Mouse (Mus musculus) neural tube, embryonic 12.5 days (tissue): ENCODE data around the gene Oasl1. TPM values are rescaled to one million over a fixed set of nuclear protein-coding genes. Genes with fewer than 3 reads are reported as not detected.
"Not testable (repeated sequence)": the region's sequence is repeated elsewhere in the genome, so short reads cannot be mapped to it uniquely, and the experiment has no call there.

Source experiments
- ATAC-seq: fragments of 200-750 bp; cut with Nextera tagmentation; 2 replicates; pipeline ENCODE4 v1.8.0; 2017; ENCODE audit warnings: low read depth, mild to moderate bottlenecking, moderate TSS enrichment, moderate library complexity; ENCODE audit not compliant: low FRiP score
- H3K27ac ChIP-seq: fragments of 300-500 bp; sonication (generic); 2 replicates; pipeline ENCODE4 v1.5.1; 2016
- H3K27me3 ChIP-seq: fragments of 300-500 bp; sonication (generic); replicated peaks from 2 replicates; pipeline ENCODE4 v1.6.1; 2016; ENCODE audit warnings: mild to moderate bottlenecking
- H3K36me3 ChIP-seq: fragments of 300-500 bp; sonication (generic); 2 replicates; pipeline ENCODE4 v1.6.1; 2016; ENCODE audit warnings: mild to moderate bottlenecking
- H3K4me1 ChIP-seq: fragments of 300-500 bp; sonication (generic); 2 replicates; pipeline ENCODE4 v1.6.1; 2016
- H3K4me2 ChIP-seq: fragments of 300-500 bp; sonication (generic); replicated peaks from 2 replicates; pipeline ENCODE4 v1.6.1; 2016; ENCODE audit warnings: mild to moderate bottlenecking
- H3K4me3 ChIP-seq: fragments of 300-500 bp; sonication (generic); 2 replicates; pipeline ENCODE4 v1.5.1; 2016
- H3K9ac ChIP-seq: fragments of 300-500 bp; sonication (generic); 2 replicates; pipeline ENCODE4 v1.6.1; 2016; ENCODE audit warnings: mild to moderate bottlenecking
- H3K9me3 ChIP-seq: fragments of 300-500 bp; sonication (generic); 2 replicates; pipeline ENCODE4 v1.6.1; 2016; ENCODE audit warnings: mild to moderate bottlenecking
- WGBS: fragments of 180-500 bp; shearing (Covaris S2); methylation state at CpG from one replicate; pipeline ENCODE4 v1.1.7; 2016; 5-methylcytosine and 5-hydroxymethylcytosine counted together
- polyA plus RNA-seq: library from polyadenylated mRNA; unstranded; fragments of >200 nt; fragmentation: Nextera tagmentation; extraction: Ambion mirVana; gene quantifications from 2 replicates; pipeline ENCODE4 v1.2.1, GENCODE M21; 2016

The Oasl1 gene
- polyA plus RNA-seq, 1 experiment from 2014 or later: 0.61 TPM

GRCm38 (mm10) chr5:114902413-114902812, 20.6 kb upstream of the Oasl1 start:
- Histone ChIP-seq H3K4me3 (no peak overlapping the region), H3K9me3 (no peaks in the 10 kb centered on the region), H3K27ac (no peak overlapping the region), H3K4me1 (no peaks in the 10 kb centered on the region), H3K9ac (no peak overlapping the region), H3K36me3 (no peaks in the 10 kb centered on the region), H3K27me3 (no peaks in the 10 kb centered on the region), H3K4me2 (no peak overlapping the region)
- WGBS: 43% methylated on average over 1 of the region's 1 CpGs
- no peak for ATAC-seq

GRCm38 (mm10) chr5:114908598-114909305, 14.3 kb upstream of the Oasl1 start:
- no peak for ATAC-seq
- no peaks in the 10 kb centered on the region for H3K36me3 ChIP-seq
- no peaks in the 10 kb centered on the region for H3K27me3 ChIP-seq
- H3K4me2 ChIP-seq: no peak overlapping the region
- no peak overlapping the region for H3K4me3 ChIP-seq
- no peaks in the 10 kb centered on the region for H3K9me3 ChIP-seq
- H3K4me1 ChIP-seq: no peaks in the 10 kb centered on the region
- no peak overlapping the region for H3K27ac ChIP-seq
- 47% methylated on average over 13 of the region's 13 CpGs for WGBS
- no peak overlapping the region for H3K9ac ChIP-seq

DNA sequence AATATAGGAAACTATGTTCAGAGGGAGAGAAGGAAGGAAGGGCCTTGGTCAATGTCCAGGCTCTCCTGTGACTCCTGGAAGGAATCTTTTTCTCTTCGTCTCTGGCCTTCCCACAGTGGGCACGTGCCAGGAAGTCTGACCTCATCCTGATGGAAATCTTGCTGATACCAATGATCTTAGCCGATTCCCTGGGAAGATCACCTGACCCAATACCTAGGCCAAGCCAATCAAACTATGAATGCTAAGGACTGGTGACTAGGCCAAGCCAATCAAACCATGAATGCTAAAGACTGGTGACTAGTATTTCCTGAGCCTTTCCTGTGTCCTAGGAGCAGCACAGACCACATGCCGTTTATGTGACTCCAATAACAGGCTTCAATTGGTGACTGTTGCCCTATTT, 9.4 kb upstream of the Oasl1 start:
- WGBS: 75% methylated on average over 4 of the region's 4 CpGs
- no peak for ATAC-seq
- no peak overlapping the region for H3K4me3 ChIP-seq
- no peaks in the 10 kb centered on the region for H3K27me3 ChIP-seq
- no peak overlapping the region for H3K9ac ChIP-seq
- H3K4me1 ChIP-seq: no peaks in the 10 kb centered on the region
- H3K9me3 ChIP-seq: no peaks in the 10 kb centered on the region
- no peaks in the 10 kb centered on the region for H3K36me3 ChIP-seq
- no peak overlapping the region for H3K27ac ChIP-seq
- H3K4me2 ChIP-seq: no peak overlapping the region

DNA sequence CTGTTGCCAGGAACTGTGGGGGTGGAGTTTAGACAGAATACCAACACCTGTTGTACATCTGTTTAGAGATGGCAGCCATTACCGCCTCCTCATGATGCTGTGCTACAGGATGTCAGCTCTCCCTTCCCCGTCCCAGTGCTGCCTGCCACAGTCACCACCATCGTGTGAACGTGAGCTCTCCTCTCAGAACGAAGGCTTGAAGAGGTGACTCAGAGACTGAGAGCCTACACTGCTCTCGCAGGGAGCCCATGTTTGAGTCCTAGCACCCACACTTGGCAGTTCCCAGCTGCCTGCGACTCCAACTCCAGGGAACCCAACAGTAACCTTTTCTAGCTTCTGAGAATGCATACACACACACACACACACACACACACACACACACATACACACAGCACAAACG, 8.2 kb upstream of the Oasl1 start:
- Histone ChIP-seq H3K4me3 (no peak overlapping the region), H3K36me3 (no peaks in the 10 kb centered on the region), H3K4me2 (no peak overlapping the region), H3K27me3 (no peaks in the 10 kb centered on the region), H3K4me1 (no peaks in the 10 kb centered on the region), H3K9me3 (no peaks in the 10 kb centered on the region), H3K9ac (no peak overlapping the region), H3K27ac (no peak overlapping the region)
- 80% methylated on average over 8 of the region's 8 CpGs for WGBS
- ATAC-seq: no peak

- WGBS: 87% methylated on average over 5 of the region's 5 CpGs
- Histone ChIP-seq H3K9ac (no peak overlapping the region), H3K4me2 (no peak overlapping the region), H3K27ac (no peak overlapping the region), H3K27me3 (no peaks in the 10 kb centered on the region), H3K9me3 (no peaks in the 10 kb centered on the region), H3K36me3 (no peaks in the 10 kb centered on the region), H3K4me1 (no peaks in the 10 kb centered on the region), H3K4me3 (no peak overlapping the region)
- ATAC-seq: no peak
Observed at GRCm38 (mm10) chr5:114915854-114916253, 7.2 kb upstream of the Oasl1 start.

DNA sequence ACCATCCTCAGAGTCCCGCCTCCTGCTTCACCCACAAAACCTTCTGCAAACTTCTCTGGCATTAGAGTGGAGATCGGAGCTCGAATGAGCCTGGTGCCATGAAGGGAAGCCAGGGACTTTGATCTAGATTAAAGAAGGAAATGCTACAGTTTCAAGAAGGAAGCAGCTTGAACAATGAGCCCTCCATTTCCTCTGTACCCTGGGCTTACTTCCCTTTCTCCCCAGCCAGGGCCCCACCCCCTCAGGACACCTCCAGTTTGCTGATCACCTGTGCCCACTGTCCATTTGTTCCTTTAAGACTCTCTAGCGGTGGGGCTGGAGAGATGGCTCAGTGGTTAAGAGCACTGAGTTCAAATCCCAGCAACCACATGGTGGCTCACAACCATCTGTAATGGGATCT, 6.3 kb upstream of the Oasl1 start:
- H3K36me3 ChIP-seq: no peaks in the 10 kb centered on the region
- no peaks in the 10 kb centered on the region for H3K27me3 ChIP-seq
- no peak for ATAC-seq
- H3K27ac ChIP-seq: no peak overlapping the region
- H3K9me3 ChIP-seq: no peaks in the 10 kb centered on the region
- WGBS: 80% methylated on average over 4 of the region's 4 CpGs
- H3K4me2 ChIP-seq: no peak overlapping the region
- no peak overlapping the region for H3K4me3 ChIP-seq
- H3K9ac ChIP-seq: no peak overlapping the region
- H3K4me1 ChIP-seq: no peaks in the 10 kb centered on the region

DNA sequence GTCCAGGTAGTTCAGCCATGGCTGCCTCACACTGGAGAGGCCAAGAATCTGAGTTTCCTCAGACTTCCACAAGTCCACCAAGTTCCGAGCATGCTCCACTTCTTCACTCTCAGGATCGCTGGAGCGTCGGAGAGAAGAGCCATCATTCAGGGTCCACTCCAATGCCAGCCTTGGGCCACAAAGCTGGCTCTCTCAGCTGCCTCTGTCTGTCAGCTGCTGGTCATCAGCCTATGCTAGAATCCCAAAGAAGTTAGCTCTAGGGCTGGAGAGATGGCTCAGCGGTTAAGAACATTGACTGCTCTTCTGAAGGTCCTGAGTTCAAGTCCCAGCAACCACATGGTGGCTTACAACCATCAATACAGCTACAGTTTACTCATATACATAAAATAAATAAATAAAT, 5.7 kb upstream of the Oasl1 start:
- H3K4me2 ChIP-seq, H3K36me3 ChIP-seq, H3K27ac ChIP-seq, H3K9me3 ChIP-seq, H3K27me3 ChIP-seq, H3K4me3 ChIP-seq, H3K4me1 ChIP-seq, H3K9ac ChIP-seq, ATAC-seq: not testable (repeated sequence)
- 95% methylated on average over 5 of the region's 5 CpGs for WGBS

GRCm38 (mm10) chr5:114921551-114922365, 1.3 kb upstream of the Oasl1 start:
- 82% methylated on average over 19 of the region's 19 CpGs for WGBS
- H3K4me3 ChIP-seq: no peak overlapping the region
- no peaks in the 10 kb centered on the region for H3K27me3 ChIP-seq
- peaks cover 11% of the 10 kb centered on the region; the same call in 1 of the 2 replicates for H3K4me1 ChIP-seq
- no peak overlapping the region for H3K9ac ChIP-seq
- no peak overlapping the region for H3K27ac ChIP-seq
- ATAC-seq: no peak
- no peak overlapping the region for H3K4me2 ChIP-seq
- H3K9me3 ChIP-seq: 0 out of 2 replicates have a peak, but pooled peaks cover 2% of the 10 kb centered on the region
- H3K36me3 ChIP-seq: no peaks in the 10 kb centered on the region

GRCm38 (mm10) chr5:114922366-114922731, 691 bp upstream of the Oasl1 start:
- WGBS: 63% methylated on average over 10 of the region's 10 CpGs
- no peak for ATAC-seq

DNA sequence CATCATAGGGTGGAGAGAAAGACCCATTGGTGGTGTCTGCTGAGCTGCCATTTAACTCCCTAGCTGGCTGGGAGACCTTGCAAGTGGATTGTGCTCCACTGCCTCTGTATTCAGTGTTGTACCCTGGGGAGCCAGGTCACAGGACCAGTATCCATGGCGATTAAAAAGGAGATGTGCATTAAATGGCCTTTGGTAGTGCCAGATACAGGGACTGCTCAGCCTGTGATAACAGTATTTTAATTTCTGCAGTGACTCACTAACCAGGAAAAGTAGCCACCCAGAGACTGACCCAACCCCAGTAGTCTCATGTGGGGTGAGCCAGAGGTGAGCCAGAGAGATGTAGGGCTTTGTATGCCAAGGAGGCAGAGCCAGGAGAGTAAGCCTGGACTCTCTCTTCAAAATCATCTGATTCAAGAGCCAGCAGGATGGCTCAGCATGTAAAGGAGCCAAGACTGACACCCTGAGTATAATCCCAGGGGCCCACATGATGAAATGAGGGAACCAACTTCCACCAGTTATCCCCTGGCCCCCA, 3.2 kb downstream of the Oasl1 start:
- no peak overlapping the region for H3K4me2 ChIP-seq
- no peak overlapping the region for H3K9ac ChIP-seq
- 53% methylated on average over 1 of the region's 1 CpGs for WGBS
- H3K4me1 ChIP-seq: peaks cover 11% of the 10 kb centered on the region; the same call in 1 of the 2 replicates
- H3K36me3 ChIP-seq: no peaks in the 10 kb centered on the region
- ATAC-seq: no peak
- H3K27me3 ChIP-seq: no peaks in the 10 kb centered on the region
- H3K4me3 ChIP-seq: no peak overlapping the region
- 0 out of 2 replicates have a peak, but pooled peaks cover 2% of the 10 kb centered on the region for H3K9me3 ChIP-seq
- no peak overlapping the region for H3K27ac ChIP-seq

More at GRCm38 (mm10) chr5:114922366-114922731, 691 bp upstream of the Oasl1 start:
- peaks cover 11% of the 10 kb centered on the region; the same call in 1 of the 2 replicates for H3K4me1 ChIP-seq
- no peak overlapping the region for H3K4me2 ChIP-seq
- H3K9ac ChIP-seq: no peak overlapping the region
- 0 out of 2 replicates have a peak, but pooled peaks cover 2% of the 10 kb centered on the region for H3K9me3 ChIP-seq
- H3K36me3 ChIP-seq: no peaks in the 10 kb centered on the region
- no peak overlapping the region for H3K27ac ChIP-seq
- no peaks in the 10 kb centered on the region for H3K27me3 ChIP-seq
- H3K4me3 ChIP-seq: no peak overlapping the region

- WGBS: 87% methylated on average over 9 of the region's 9 CpGs
- Histone ChIP-seq H3K4me3 (no peak overlapping the region), H3K9ac (no peak overlapping the region), H3K4me1 (peaks cover 11% of the 10 kb centered on the region; the same call in 1 of the 2 replicates), H3K4me2 (no peak overlapping the region), H3K36me3 (no peaks in the 10 kb centered on the region), H3K9me3 (0 out of 2 replicates have a peak, but pooled peaks cover 2% of the 10 kb centered on the region), H3K27ac (no peak overlapping the region), H3K27me3 (no peaks in the 10 kb centered on the region)
- ATAC-seq: no peak
Observed at GRCm38 (mm10) chr5:114926753-114927152, 3.7 kb downstream of the Oasl1 start.

- Histone ChIP-seq H3K4me2 (no peak overlapping the region), H3K9me3 (no peaks in the 10 kb centered on the region), H3K27me3 (no peaks in the 10 kb centered on the region), H3K4me1 (peaks cover 6% of the 10 kb centered on the region), H3K36me3 (no peaks in the 10 kb centered on the region), H3K4me3 (no peak overlapping the region), H3K27ac (no peak overlapping the region), H3K9ac (no peak overlapping the region)
- no peak for ATAC-seq
- 61% methylated on average over 5 of the region's 5 CpGs for WGBS
Observed at GRCm38 (mm10) chr5:114931626-114932025, 8.6 kb downstream of the Oasl1 start.
